Mouse (Mus musculus) ES-Bruce4 (cell line): ENCODE results near the gene Kcne1. TPM values are rescaled to one million over a fixed set of nuclear protein-coding genes. Genes with fewer than 3 reads are reported as not detected.

ENCODE experiments used
- H3K27ac ChIP-seq: 2 replicates; pipeline ENCODE4 v1.5.1; 2012; ENCODE audit warnings: low read length, inconsistent platforms; ENCODE audit not compliant: insufficient read depth
- H3K27me3 ChIP-seq: 2 replicates; pipeline ENCODE4 v1.6.1; 2012; ENCODE audit warnings: mild to moderate bottlenecking, low read length, inconsistent platforms; ENCODE audit not compliant: control insufficient read depth, poor library complexity, insufficient read depth, severe bottlenecking
- H3K36me3 ChIP-seq: 2 replicates; pipeline ENCODE4 v1.6.1; 2012; ENCODE audit warnings: inconsistent platforms, mild to moderate bottlenecking, low read length, moderate library complexity; ENCODE audit not compliant: control insufficient read depth, poor library complexity, insufficient read depth, severe bottlenecking
- H3K4me1 ChIP-seq: one replicate; pipeline ENCODE4 v1.8.1; 2011; ENCODE audit warnings: low read length; ENCODE audit not compliant: control insufficient read depth, insufficient read depth
- H3K4me3 ChIP-seq: 2 replicates; pipeline ENCODE4 v1.5.1; 2011; ENCODE audit warnings: low read depth, mild to moderate bottlenecking, low read length
- H3K9ac ChIP-seq: 2 replicates; pipeline ENCODE4 v1.6.1; 2012; ENCODE audit warnings: low read depth, mild to moderate bottlenecking, inconsistent platforms; ENCODE audit not compliant: poor library complexity, severe bottlenecking
- H3K9me3 ChIP-seq: replicated peaks from 2 replicates; pipeline ENCODE4 v1.6.1; 2012; ENCODE audit warnings: mild to moderate bottlenecking, low read length, inconsistent platforms; ENCODE audit not compliant: control insufficient read depth, poor library complexity, insufficient read depth, severe bottlenecking
- CTCF ChIP-seq: IDR thresholded peaks from one replicate; pipeline ENCODE4 v1.8.1; 2011; ENCODE audit warnings: low read depth, low read length
- EP300 ChIP-seq: IDR thresholded peaks from 2 replicates; pipeline ENCODE4 v1.6.1; 2011; ENCODE audit warnings: low read depth, low read length; ENCODE audit not compliant: insufficient read depth
- POLR2A ChIP-seq: IDR thresholded peaks from one replicate; pipeline ENCODE4 v1.8.1; 2011; ENCODE audit warnings: low read length; ENCODE audit not compliant: insufficient read depth
- polyA plus RNA-seq: library from polyadenylated mRNA; stranded (reverse); fragments of >200 nt; gene quantifications from 2 replicates; pipeline ENCODE4 v1.2.4, GENCODE M21; 2011; ENCODE audit warnings: low read depth; ENCODE audit not compliant: missing spikeins, insufficient read depth, insufficient read length

The Kcne1 gene
- polyA plus RNA-seq, 1 experiment, result not detected

DNA sequence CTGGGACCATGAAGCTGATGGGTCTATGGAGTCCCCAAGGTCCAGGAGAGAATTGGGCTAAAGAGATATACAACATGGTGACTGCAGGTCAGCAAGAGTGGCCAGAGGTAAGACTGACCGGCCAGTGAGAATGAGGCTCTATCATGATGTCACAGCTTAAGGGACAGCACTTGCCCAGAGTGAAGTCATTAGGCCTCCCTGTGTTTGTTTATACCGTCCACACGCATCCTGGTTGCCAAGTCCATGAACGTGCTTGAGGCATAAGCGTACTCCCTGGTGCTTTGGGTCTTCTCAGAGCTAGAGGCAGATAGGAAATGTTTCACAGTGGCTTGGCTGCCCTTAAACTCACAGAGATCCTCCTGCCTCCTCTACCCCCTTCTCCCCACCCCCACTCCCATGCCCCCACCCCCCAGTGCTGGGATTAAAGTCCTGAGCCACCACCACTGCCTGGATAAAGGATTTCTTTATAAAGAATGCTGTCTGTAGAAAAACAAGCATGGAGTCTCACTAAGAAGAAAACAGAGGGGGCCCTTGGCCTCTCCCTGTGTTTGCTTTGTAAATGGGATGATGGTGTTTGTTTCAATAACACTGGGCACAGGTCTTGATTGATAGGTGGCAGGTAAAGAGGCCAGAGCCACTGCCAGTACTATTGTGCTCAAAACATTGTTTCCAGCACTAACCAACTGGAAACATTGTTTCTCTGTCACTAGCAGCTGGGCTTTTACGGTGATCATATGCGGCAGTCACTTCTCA lies 34.8 kb downstream of the Kcne1 start:
- H3K9ac ChIP-seq, result no peak overlapping the region
- TF ChIP-seq POLR2A, result no peak
- no peak overlapping the region for H3K4me3 ChIP-seq
- no peaks in the 10 kb centered on the region for H3K9me3 ChIP-seq
- H3K27me3 ChIP-seq, result no peaks in the 10 kb centered on the region
- no peaks in the 10 kb centered on the region for H3K4me1 ChIP-seq
- H3K36me3 ChIP-seq, result no peaks in the 10 kb centered on the region
- no peak overlapping the region for H3K27ac ChIP-seq

DNA sequence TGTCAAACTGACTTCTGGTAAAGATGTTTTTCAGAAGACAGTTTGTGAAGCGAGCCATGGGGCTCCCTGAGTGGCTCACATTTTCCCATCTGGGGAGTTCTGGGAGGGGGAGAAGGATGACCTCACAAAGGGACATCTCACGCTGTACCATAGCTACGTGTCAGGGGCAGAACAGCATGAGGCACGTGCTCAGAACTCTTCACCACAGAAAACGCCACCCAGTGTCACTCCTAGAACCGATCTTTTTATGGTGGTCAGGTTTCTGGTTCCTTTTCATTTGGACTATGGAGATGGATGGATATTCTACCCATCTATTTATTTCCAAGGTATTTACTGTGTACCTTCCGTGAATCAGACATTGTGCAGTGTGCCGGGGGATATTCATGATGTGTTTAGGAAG lies 37.9 kb downstream of the Kcne1 start, which contains the start of gene Fam243:
TSS of gene Fam243 (minus strand) at position 101 of the 400 bp plus-strand sequence.
- Histone ChIP-seq H3K27me3 (no peaks in the 10 kb centered on the region), H3K27ac (no peak within 1 kb of the TSS), H3K4me1 (no peaks in the 10 kb centered on the region), H3K9ac (no peak within 1 kb of the TSS), H3K36me3 (no peaks in the 10 kb centered on the region), H3K9me3 (no peaks in the 10 kb centered on the region), H3K4me3 (no peak within 1 kb of the TSS)
- TF ChIP-seq EP300, result no peak

DNA sequence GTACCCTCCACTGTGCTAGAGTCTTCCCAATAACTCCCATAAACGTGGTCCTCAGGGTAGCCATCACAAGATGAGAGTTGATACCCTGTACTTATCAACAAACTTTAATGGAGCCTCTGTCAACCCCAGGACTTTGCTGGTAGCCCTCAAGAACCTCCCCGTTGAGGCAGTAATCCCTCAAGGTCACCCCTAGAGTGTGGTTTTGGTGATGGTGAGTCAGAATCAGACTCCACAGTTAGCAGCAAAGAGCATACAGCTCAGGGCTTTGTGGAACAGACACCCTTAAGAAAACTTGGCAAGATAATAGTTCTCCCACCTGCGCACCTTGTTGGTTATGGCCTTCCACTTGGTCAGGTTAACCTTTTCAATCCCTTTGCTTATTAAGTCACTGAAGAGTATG lies 38.9 kb downstream of the Kcne1 start:
- H3K27ac ChIP-seq, result no peak overlapping the region
- no peak overlapping the region for H3K9ac ChIP-seq
- no peaks in the 10 kb centered on the region for H3K9me3 ChIP-seq
- no peaks in the 10 kb centered on the region for H3K27me3 ChIP-seq
- no peaks in the 10 kb centered on the region for H3K36me3 ChIP-seq
- no peaks in the 10 kb centered on the region for H3K4me1 ChIP-seq
- TF ChIP-seq EP300, result no peak
- TF ChIP-seq CTCF, result no peak
- no peak for TF ChIP-seq POLR2A
- H3K4me3 ChIP-seq, result no peak overlapping the region

DNA sequence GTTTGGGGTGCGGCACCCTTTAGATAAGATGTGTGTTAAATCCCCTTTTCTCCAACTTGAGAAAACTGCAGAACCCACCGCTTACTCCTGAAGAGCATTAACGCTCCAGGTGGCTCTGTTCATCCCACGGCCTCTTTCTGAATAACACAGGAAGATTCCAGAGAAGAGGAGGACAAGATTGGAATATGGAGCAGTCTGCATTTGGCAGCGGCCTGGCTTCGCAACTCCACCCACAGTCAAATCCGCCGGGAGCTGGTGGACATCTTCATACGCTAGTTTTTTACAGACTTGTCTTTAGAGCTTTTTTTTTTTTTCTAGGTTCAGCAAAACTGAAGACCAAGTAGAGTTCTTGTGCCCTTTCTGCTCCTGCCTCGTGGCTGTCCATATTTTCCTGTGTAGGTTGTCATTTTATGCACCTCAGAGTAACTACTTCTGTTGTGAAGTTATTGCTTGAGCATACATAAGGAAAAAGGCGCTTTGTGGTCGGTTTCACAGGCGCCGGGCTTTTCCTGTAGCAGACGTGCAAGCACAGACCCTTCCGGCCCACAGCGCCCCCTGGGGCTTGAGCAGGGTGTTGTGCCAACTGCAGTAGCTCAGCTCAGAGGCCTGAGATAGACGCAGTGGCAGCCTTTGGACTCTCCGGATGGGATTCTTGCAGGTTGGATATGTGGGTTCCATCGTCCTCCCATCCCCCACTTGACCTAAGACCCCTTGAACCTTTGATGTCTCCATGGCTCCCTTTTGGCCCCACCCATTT lies 39.7 kb downstream of the Kcne1 start:
- no peaks in the 10 kb centered on the region for H3K27me3 ChIP-seq
- H3K27ac ChIP-seq, result no peak overlapping the region
- H3K36me3 ChIP-seq, result no peaks in the 10 kb centered on the region
- H3K9ac ChIP-seq, result no peak overlapping the region
- peak; percentile 72 for TF ChIP-seq CTCF
- no peak for TF ChIP-seq EP300
- no peaks in the 10 kb centered on the region for H3K9me3 ChIP-seq
- no peak overlapping the region for H3K4me3 ChIP-seq
- no peaks in the 10 kb centered on the region for H3K4me1 ChIP-seq

DNA sequence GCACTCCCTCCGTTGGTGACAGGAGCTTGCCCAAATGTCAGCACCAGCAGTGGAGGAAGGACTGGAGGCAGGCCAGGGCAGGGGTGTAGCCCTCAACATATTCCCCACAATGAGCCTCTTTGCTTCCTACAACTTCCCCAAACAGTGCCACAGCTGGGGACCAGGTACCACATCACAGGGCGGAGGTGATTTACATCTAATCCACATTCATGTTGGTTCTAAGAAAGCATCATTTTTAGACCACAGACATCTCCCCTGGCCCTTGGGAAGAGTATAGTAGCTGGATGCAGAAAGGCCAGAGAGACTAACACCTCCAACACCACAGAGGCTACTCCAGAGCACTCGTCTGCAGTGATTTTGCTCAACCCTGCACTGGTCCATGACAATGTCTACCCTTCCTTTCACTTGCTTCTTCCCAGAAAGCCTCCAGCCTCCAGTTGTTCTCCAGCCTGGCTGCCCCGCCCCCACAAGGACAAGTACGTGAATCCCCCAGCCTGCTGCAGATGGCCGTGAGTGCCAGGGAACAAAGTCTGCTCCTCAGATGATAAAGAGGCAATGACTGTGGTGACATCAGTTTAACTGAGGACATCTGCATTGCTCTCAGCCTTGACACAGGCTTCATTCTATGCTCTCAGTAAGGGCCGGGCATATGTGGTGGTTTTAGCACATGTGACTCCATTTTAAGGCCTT lies 43.1 kb downstream of the Kcne1 start:
- no peaks in the 10 kb centered on the region for H3K27me3 ChIP-seq
- no peak overlapping the region for H3K27ac ChIP-seq
- no peaks in the 10 kb centered on the region for H3K4me1 ChIP-seq
- no peak overlapping the region for H3K9ac ChIP-seq
- no peaks in the 10 kb centered on the region for H3K36me3 ChIP-seq
- no peak overlapping the region for H3K4me3 ChIP-seq
- TF ChIP-seq EP300 (no peak), CTCF (no peak), POLR2A (no peak)
- H3K9me3 ChIP-seq, result no peaks in the 10 kb centered on the region

- Histone ChIP-seq H3K4me3 (no peak overlapping the region), H3K27ac (no peak overlapping the region), H3K27me3 (no peaks in the 10 kb centered on the region), H3K9me3 (no peaks in the 10 kb centered on the region), H3K9ac (no peak overlapping the region), H3K4me1 (no peaks in the 10 kb centered on the region), H3K36me3 (no peaks in the 10 kb centered on the region)
- TF ChIP-seq CTCF, result peak; percentile 77
- TF ChIP-seq POLR2A, result no peak
These were observed 45.1 kb downstream of the Kcne1 start for GRCm38 (mm10) chr16:92313953-92314741.
